Mouse (Mus musculus) embryonic fibroblast, embryonic 13.5 days (primary cell): ENCODE measurements around the gene Krt4. TPM values are rescaled to one million over a fixed set of nuclear protein-coding genes. Genes with fewer than 3 reads are reported as not detected.

Experiments
- H3K27ac ChIP-seq: 2 replicates; pipeline ENCODE4 v1.5.1; 2012; ENCODE audit warnings: low read length, control low read depth, inconsistent platforms; ENCODE audit not compliant: insufficient read depth
- H3K4me1 ChIP-seq: 2 replicates; pipeline ENCODE4 v1.6.1; 2011; ENCODE audit warnings: low read length; ENCODE audit not compliant: control insufficient read depth, insufficient read depth
- H3K4me3 ChIP-seq: 2 replicates; pipeline ENCODE4 v1.5.1; 2011; ENCODE audit warnings: mild to moderate bottlenecking, control low read depth, low read length; ENCODE audit not compliant: insufficient read depth
- CTCF ChIP-seq: IDR thresholded peaks from 2 replicates; pipeline ENCODE4 v1.5.1; 2011; ENCODE audit warnings: mild to moderate bottlenecking, control low read depth, low read length, moderate library complexity, borderline replicate concordance; ENCODE audit not compliant: insufficient read depth
- POLR2A ChIP-seq: IDR thresholded peaks from 2 replicates; pipeline ENCODE4 v1.6.1; 2011; ENCODE audit warnings: low read depth, mild to moderate bottlenecking, control low read depth, low read length, moderate library complexity
- polyA plus RNA-seq: library from polyadenylated mRNA; stranded (reverse); fragments of >200 nt; gene quantifications from 2 replicates; pipeline ENCODE4 v1.2.4, GENCODE M21; 2011; ENCODE audit warnings: low read depth; ENCODE audit not compliant: missing spikeins, insufficient read length

The Krt4 gene
- polyA plus RNA-seq, 1 experiment, result not detected

DNA sequence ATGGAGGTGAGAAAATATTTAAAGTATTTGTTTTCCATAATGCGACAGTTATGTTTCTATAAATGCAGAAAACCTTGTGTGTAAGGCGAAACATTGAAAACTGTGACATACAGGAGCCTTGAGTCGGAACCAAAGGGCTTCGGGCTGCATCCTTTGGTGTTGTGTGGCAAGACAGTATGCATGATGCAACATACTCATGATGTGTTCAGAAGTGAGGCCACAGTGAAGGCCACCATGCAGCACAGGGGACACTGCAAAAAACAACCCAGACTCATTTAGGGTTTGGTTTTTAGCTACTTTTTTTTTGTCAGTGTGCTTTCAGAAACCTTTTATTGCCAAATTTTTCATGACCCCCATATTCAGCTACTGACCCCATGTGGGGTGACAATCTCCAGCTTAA is 29.3 kb downstream of the Krt4 start:
- Histone ChIP-seq H3K4me3 (no peak overlapping the region), H3K27ac (no peak overlapping the region), H3K4me1 (no peaks in the 10 kb centered on the region)
- no peak for TF ChIP-seq POLR2A
- no peak for TF ChIP-seq CTCF

DNA sequence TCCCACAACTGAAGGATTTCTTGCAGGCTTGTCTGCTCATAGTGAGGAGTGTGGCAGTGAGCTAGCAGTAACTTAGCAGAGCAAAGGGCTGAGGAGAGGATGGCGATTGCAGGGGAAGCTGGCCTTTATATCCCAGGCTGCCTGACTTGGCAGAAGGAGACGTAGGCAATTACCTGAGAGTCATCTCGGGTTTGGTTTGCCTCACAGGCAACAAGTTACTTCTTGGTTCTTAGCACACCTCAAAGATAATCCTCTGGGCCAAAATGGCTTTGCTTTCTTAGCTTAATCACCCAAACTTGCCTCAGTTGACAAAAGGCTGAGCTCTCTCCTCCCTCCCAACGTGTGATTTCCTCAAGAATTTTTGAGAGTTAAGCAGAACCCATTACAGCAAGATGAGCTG is 31.7 kb downstream of the Krt4 start, which contains the start of gene Krt76:
Gene Krt76, minus strand, starts transcription at position 101 of the 400 bp plus-strand sequence.
- H3K4me3 ChIP-seq, result no peak within 1 kb of the TSS
- H3K27ac ChIP-seq, result no peak within 1 kb of the TSS
- H3K4me1 ChIP-seq, result no peaks in the 10 kb centered on the region
- TF ChIP-seq POLR2A (no peak), CTCF (no peak)

DNA sequence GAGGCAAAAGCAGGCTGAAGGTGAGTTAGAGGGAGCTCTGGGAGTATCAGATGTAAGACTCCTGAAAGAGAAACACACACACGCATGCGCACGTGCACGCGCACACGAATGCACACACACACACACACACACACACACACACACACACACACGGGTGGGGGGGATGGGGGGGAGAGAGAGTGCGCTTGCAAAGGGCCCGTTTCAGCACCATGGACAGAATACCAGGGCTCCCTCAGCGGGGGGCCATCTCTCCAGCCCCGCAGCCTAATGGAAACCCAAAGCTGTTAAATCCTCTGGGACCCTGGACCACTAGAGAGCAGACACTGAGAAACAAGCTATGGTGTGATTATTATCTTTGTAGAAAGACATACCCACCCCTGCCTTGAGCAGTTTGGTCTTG is 44.8 kb downstream of the Krt4 start:
- TF ChIP-seq CTCF (no peak), POLR2A (no peak)
- Histone ChIP-seq H3K4me3 (no peak overlapping the region), H3K4me1 (no peaks in the 10 kb centered on the region), H3K27ac (no peak overlapping the region)

DNA sequence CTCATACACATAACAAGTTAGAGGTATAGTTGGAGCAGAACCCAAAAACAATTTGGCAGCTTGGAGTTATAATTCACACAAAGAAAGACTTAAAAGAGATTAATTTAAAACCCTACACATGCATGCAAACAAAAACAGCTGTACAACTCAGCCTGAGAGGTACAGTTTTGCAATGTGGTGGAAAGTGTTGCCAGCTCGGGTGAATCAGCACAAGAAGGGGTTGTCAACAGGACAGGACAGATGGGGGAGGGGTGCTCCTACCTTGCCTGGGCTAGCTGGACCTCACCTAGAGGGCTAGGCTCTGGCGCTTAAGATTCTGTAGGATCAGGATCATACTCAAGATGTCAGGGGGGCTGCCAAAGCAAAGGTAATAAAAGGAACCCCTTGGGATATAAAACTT is 46.5 kb downstream of the Krt4 start:
- Histone ChIP-seq H3K4me1 (no peaks in the 10 kb centered on the region), H3K27ac (no peak overlapping the region), H3K4me3 (no peak overlapping the region)
- no peak for TF ChIP-seq POLR2A
- TF ChIP-seq CTCF, result no peak

DNA sequence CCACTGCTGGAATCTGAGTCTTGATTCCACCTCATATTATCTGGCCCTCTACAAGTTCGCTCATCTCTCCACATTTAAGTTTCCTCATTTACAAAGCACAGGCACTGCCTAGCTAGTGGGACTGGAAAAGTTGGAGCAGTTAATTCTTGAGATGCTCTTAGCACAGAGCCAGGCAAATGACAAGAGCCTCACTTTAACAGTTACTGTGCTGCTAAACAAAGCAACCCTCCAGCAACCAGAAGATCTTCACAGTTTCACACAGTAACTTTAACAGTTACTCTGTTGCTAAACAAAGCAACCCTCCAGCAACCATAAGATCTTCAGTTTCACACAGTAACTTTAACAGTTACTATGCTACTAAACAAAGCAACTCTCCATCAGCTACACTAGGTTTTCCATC is 50.2 kb downstream of the Krt4 start:
- no peak for TF ChIP-seq CTCF
- Histone ChIP-seq H3K27ac (no peak overlapping the region), H3K4me3 (no peak overlapping the region), H3K4me1 (no peaks in the 10 kb centered on the region)

DNA sequence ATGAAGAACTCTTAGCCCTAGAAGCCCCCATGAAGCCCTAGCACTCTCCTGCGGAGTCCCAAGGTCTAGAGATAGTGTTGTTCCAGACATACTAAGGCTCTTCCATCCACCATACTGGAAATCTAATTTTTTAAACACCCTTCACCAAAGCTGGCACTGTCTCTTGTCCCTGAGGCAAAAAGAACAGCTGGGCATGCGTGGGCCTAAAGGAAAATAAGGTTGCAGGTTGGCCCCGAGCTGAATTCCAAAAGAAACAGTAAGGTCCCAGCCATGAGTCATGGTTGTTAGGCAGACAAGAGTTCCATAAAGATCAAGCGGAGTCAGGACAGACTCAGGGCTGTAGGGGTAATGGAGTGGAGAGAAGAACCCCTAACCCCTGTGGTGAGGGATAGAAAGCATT is 51.3 kb downstream of the Krt4 start:
- Histone ChIP-seq H3K4me1 (no peaks in the 10 kb centered on the region), H3K27ac (no peak overlapping the region), H3K4me3 (no peak overlapping the region)
- TF ChIP-seq POLR2A, result no peak
- TF ChIP-seq CTCF, result no peak

DNA sequence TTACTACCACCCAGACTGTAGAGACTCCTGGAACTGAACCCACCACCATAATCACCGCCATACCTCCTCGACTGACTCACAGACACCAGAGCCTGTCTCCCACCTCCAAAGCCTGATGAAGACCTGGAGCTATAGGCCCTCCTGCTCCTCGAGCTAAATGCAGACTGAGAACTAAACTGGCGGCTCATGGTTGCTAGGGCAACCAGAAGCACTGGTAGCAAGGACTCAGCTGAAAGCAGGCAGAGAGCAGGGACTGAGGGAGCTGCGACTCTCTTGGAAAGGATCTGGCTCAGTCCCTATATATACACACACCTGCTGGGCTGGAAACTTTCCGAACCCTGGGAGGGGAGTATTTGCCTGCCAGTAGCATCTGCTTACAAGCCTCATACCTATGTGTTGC is 55.1 kb downstream of the Krt4 start, which contains the start of gene Krt77:
Gene Krt77, minus strand, starts transcription at position 275 of the 400 bp plus-strand sequence.
- TF ChIP-seq POLR2A, result no peak
- no peak for TF ChIP-seq CTCF

More for the DNA sequence above, 55.1 kb downstream of the Krt4 start, which contains the start of gene Krt77:
- H3K4me3 ChIP-seq, result no peak within 1 kb of the TSS
- no peak within 1 kb of the TSS for H3K27ac ChIP-seq
- no peaks in the 10 kb centered on the region for H3K4me1 ChIP-seq

Other genes starting within 250 kb of the Krt4 start
- gene Krt6b, start 244.4 kb downstream of the Krt4 start, polyA plus RNA-seq, result not detected in 2 replicates
- not detected in 2 replicates for gene Krt6a, start 230.4 kb downstream of the Krt4 start, polyA plus RNA-seq
- not detected in 2 replicates for gene Krt5, start 211.8 kb downstream of the Krt4 start, polyA plus RNA-seq
- not detected in 2 replicates for gene Krt71, start 181.6 kb downstream of the Krt4 start, polyA plus RNA-seq
- gene Krt72, start 138.3 kb downstream of the Krt4 start, polyA plus RNA-seq, result not detected in 2 replicates
- gene Krt73, start 122.4 kb downstream of the Krt4 start, polyA plus RNA-seq, result not detected in 2 replicates
- gene Krt2, start 106.6 kb downstream of the Krt4 start, polyA plus RNA-seq, result not detected in 2 replicates
- gene Krt1, start 73.9 kb downstream of the Krt4 start, polyA plus RNA-seq, result not detected in 2 replicates
- not detected in 2 replicates for gene Krt77, start 55.0 kb downstream of the Krt4 start, polyA plus RNA-seq
- not detected in 2 replicates for gene Krt76, start 31.8 kb downstream of the Krt4 start, polyA plus RNA-seq
- not detected in 2 replicates for gene Krt79, start 15.6 kb upstream of the Krt4 start, polyA plus RNA-seq
- gene Krt78, start 29.6 kb upstream of the Krt4 start, polyA plus RNA-seq, result not detected in 2 replicates
- gene Krt8, start 79.7 kb upstream of the Krt4 start, polyA plus RNA-seq, result 0.25 TPM in 1 of 2 replicates, not detected in the other
- 1.6 and 8.2 TPM in 2 replicates for gene Krt18, start 103.4 kb upstream of the Krt4 start, polyA plus RNA-seq
- 309 and 317 TPM in 2 replicates for gene Eif4b, start 149.0 kb upstream of the Krt4 start, polyA plus RNA-seq
- gene Tns2, start 175.7 kb upstream of the Krt4 start, polyA plus RNA-seq, result 61.8 and 71.1 TPM in 2 replicates
- 35.5 and 36.0 TPM in 2 replicates for gene Spryd3, start 211.5 kb upstream of the Krt4 start, polyA plus RNA-seq
- 43.0 and 55.0 TPM in 2 replicates for gene Igfbp6, start 219.6 kb upstream of the Krt4 start, polyA plus RNA-seq
- 1.3 and 2.6 TPM in 2 replicates for gene Soat2, start 225.8 kb upstream of the Krt4 start, polyA plus RNA-seq